In genomic region chr11:7192710-7193109, GRCm38 (mm10) we compare ENCODE assay signal across 33 mouse cellular contexts. TPM values are rescaled to one million over a fixed set of nuclear protein-coding genes. Genes with fewer than 3 reads are reported as not detected.
DNase-seq lines count a peak whose midpoint lies in the region; ATAC-seq lines count a peak whose summit lies in the region.
"Had no signal": no experiment of that assay in that cellular context is flagged by ENCODE, and none has a peak within 500 bp of the region (broad histone marks: within the 10 kb centered on the region; RNA-seq: fewer than 3 reads in every experiment).

No protein-coding gene starts in this region.

- H3K9me3 ChIP-seq in heart, embryonic 16.5 days (replicated peaks; ENCODE audit: control insufficient read depth, low read length): no peaks in the 10 kb centered on the region; the same call in 1 of the 2 replicates
- H3K9me3 ChIP-seq in heart, embryonic 11.5 days (replicated peaks; ENCODE audit: control insufficient read depth, low read length): no peaks in the 10 kb centered on the region
- peaks cover 4% of the 10 kb centered on the region; the same call in 1 of the 2 replicates for H3K9me3 ChIP-seq in liver, embryonic 11.5 days (ENCODE audit: control insufficient read depth, low read length)
- no peaks in the 10 kb centered on the region for H3K9me3 ChIP-seq in liver, embryonic 15.5 days (replicated peaks)
- no peaks in the 10 kb centered on the region for H3K9me3 ChIP-seq in neural tube, embryonic 15.5 days (replicated peaks)
- H3K9me3 ChIP-seq: forebrain, embryonic 13.5 days; heart, embryonic 15.5 days; hindbrain, embryonic 12.5 days; lung, embryonic 15.5 days; midbrain, embryonic 10.5 days; midbrain, embryonic 15.5 days; neural tube, embryonic 12.5 days had no signal

- WGBS in heart, embryonic 16.5 days: 25% methylated on average over 6 of the region's 6 CpGs
- WGBS in heart, embryonic 11.5 days (ENCODE audit: insufficient replicate concordance): 35% methylated on average over 6 of the region's 6 CpGs
- WGBS in liver, embryonic 11.5 days: 44% methylated on average over 6 of the region's 6 CpGs
- 34% methylated on average over 6 of the region's 6 CpGs for WGBS in liver, embryonic 15.5 days (ENCODE audit: insufficient replicate concordance)
- 75% methylated on average over 6 of the region's 6 CpGs for WGBS in neural tube, embryonic 15.5 days

- H3K36me3 ChIP-seq in heart, embryonic 16.5 days (ENCODE audit: control insufficient read depth, insufficient read depth): no peaks in the 10 kb centered on the region
- no peaks in the 10 kb centered on the region for H3K36me3 ChIP-seq in heart, embryonic 11.5 days (ENCODE audit: control insufficient read depth, insufficient read depth, low read length)
- no peaks in the 10 kb centered on the region for H3K36me3 ChIP-seq in liver, embryonic 11.5 days (ENCODE audit: control insufficient read depth, insufficient read depth, low read length)
- no peaks in the 10 kb centered on the region for H3K36me3 ChIP-seq in liver, embryonic 15.5 days (replicated peaks)
- H3K36me3 ChIP-seq in neural tube, embryonic 15.5 days: no peaks in the 10 kb centered on the region
- H3K36me3 ChIP-seq: heart, embryonic 15.5 days; hindbrain, embryonic 12.5 days; lung, embryonic 15.5 days; midbrain, embryonic 10.5 days; midbrain, embryonic 15.5 days; neural tube, embryonic 12.5 days had no signal

- H3K9ac ChIP-seq in heart, embryonic 16.5 days (ENCODE audit: low read length): no peak overlapping the region
- H3K9ac ChIP-seq in heart, embryonic 11.5 days (ENCODE audit: low read depth, low read length): no peak overlapping the region
- no peak overlapping the region for H3K9ac ChIP-seq in liver, embryonic 11.5 days (ENCODE audit: low read depth, low read length)
- no peak overlapping the region for H3K9ac ChIP-seq in liver, embryonic 15.5 days
- no peak overlapping the region for H3K9ac ChIP-seq in neural tube, embryonic 15.5 days (replicated peaks)
- H3K9ac ChIP-seq: forebrain, embryonic 13.5 days; heart, embryonic 15.5 days; hindbrain, embryonic 12.5 days; lung, embryonic 15.5 days; midbrain, embryonic 15.5 days; neural tube, embryonic 12.5 days had no signal

- 0 out of 2 replicates have a peak, but pooled peaks have one; percentile 4 for ATAC-seq in heart, embryonic 16.5 days (replicated peaks; ENCODE audit: extremely low read depth, insufficient read depth, low FRiP score)
- no peak for ATAC-seq in heart, embryonic 11.5 days (replicated peaks; ENCODE audit: insufficient number of reproducible peaks, low FRiP score, low TSS enrichment)
- 0 out of 2 replicates have a peak, but pooled peaks have one; percentile 10 for ATAC-seq in liver, embryonic 11.5 days (replicated peaks; ENCODE audit: low FRiP score)
- ATAC-seq in liver, embryonic 15.5 days (ENCODE audit: insufficient read depth): peak; percentile 64
- ATAC-seq in neural tube, embryonic 15.5 days (ENCODE audit: low FRiP score): no peak
- ATAC-seq: activated CD4-positive, CD25-positive, alpha-beta regulatory T cell, adult 4 months; hindbrain, postnatal 0 days; intestine, embryonic 16.5 days; midbrain, embryonic 15.5 days had no signal

- H3K27ac ChIP-seq in heart, embryonic 16.5 days (ENCODE audit: low read length): no peak overlapping the region
- H3K27ac ChIP-seq in heart, embryonic 11.5 days (ENCODE audit: low read depth, low read length): no peak overlapping the region
- no peak overlapping the region; the same call in 1 of the 2 replicates for H3K27ac ChIP-seq in liver, embryonic 11.5 days (ENCODE audit: low read depth, low read length)
- H3K27ac ChIP-seq in liver, embryonic 15.5 days (replicated peaks): peak overlapping the region; percentile 59; the same call in 1 of the 2 replicates
- no peak overlapping the region for H3K27ac ChIP-seq in neural tube, embryonic 15.5 days (replicated peaks)
- H3K27ac ChIP-seq: forebrain, embryonic 13.5 days; heart, adult 2 months; heart, embryonic 15.5 days; hindbrain, embryonic 12.5 days; hindbrain, postnatal 0 days; lung, embryonic 15.5 days; midbrain, embryonic 10.5 days; midbrain, embryonic 15.5 days; neural tube, embryonic 12.5 days had no signal

- H3K4me2 ChIP-seq in heart, embryonic 16.5 days (ENCODE audit: low read depth, low read length): no peak overlapping the region
- no peak overlapping the region for H3K4me2 ChIP-seq in heart, embryonic 11.5 days
- no peak overlapping the region for H3K4me2 ChIP-seq in liver, embryonic 11.5 days
- no peak overlapping the region for H3K4me2 ChIP-seq in liver, embryonic 15.5 days
- no peak overlapping the region for H3K4me2 ChIP-seq in neural tube, embryonic 15.5 days
- H3K4me2 ChIP-seq: forebrain, embryonic 13.5 days; heart, embryonic 15.5 days; hindbrain, embryonic 12.5 days; lung, embryonic 15.5 days; midbrain, embryonic 15.5 days; neural tube, embryonic 12.5 days had no signal

- H3K27me3 ChIP-seq in heart, embryonic 16.5 days (ENCODE audit: control insufficient read depth, insufficient read depth, low read length): no peaks in the 10 kb centered on the region
- H3K27me3 ChIP-seq in heart, embryonic 11.5 days (ENCODE audit: control insufficient read depth, insufficient read depth, low read length): no peaks in the 10 kb centered on the region
- no peaks in the 10 kb centered on the region for H3K27me3 ChIP-seq in liver, embryonic 11.5 days (replicated peaks; ENCODE audit: control insufficient read depth, insufficient read depth, low read length)
- no peaks in the 10 kb centered on the region for H3K27me3 ChIP-seq in liver, embryonic 15.5 days
- H3K27me3 ChIP-seq in neural tube, embryonic 15.5 days (replicated peaks): no peaks in the 10 kb centered on the region
- H3K27me3 ChIP-seq: forebrain, embryonic 13.5 days; heart, embryonic 15.5 days; hindbrain, embryonic 12.5 days; lung, embryonic 15.5 days; midbrain, embryonic 15.5 days; neural tube, embryonic 12.5 days had no signal

- H3K4me3 ChIP-seq in heart, embryonic 16.5 days (ENCODE audit: low read length): no peak overlapping the region
- H3K4me3 ChIP-seq in heart, embryonic 11.5 days (ENCODE audit: low read depth, low read length): no peak overlapping the region
- no peak overlapping the region for H3K4me3 ChIP-seq in liver, embryonic 11.5 days (ENCODE audit: low read depth, low read length)
- H3K4me3 ChIP-seq in liver, embryonic 15.5 days (replicated peaks): no peak overlapping the region
- H3K4me3 ChIP-seq in neural tube, embryonic 15.5 days (replicated peaks): no peak overlapping the region
- H3K4me3 ChIP-seq: erythroblast, embryonic 14.5 days; forebrain, embryonic 13.5 days; heart, adult 2 months; heart, embryonic 15.5 days; hindbrain, embryonic 12.5 days; lung, embryonic 15.5 days; midbrain, embryonic 10.5 days; midbrain, embryonic 15.5 days; neural tube, embryonic 12.5 days had no signal

- no peak for DNase-seq in liver, embryonic 11.5 days (ENCODE audit: low spot score)
- DNase-seq in ovary, adult 18-20 months (ENCODE audit: low spot score): no peak
- DNase-seq: adrenal gland, postnatal 14 days; B cell, adult 2 months; cerebellum, adult 18-20 months; cerebellum, postnatal 14 days; heart, adult 2 months; heart, postnatal 36 days; kidney, adult 9 months; kidney, postnatal 10 days; layer of hippocampus, postnatal 36 days; left cerebral cortex, postnatal 4 days; thymus, postnatal 4 days had no signal

- peaks cover 3% of the 10 kb centered on the region; the same call in 1 of the 2 replicates for H3K4me1 ChIP-seq in heart, embryonic 16.5 days (ENCODE audit: control insufficient read depth, insufficient read depth, low read length)
- peaks cover 10% of the 10 kb centered on the region for H3K4me1 ChIP-seq in heart, embryonic 11.5 days (ENCODE audit: control insufficient read depth, insufficient read depth, low read length)
- no peaks in the 10 kb centered on the region for H3K4me1 ChIP-seq in liver, embryonic 11.5 days (replicated peaks; ENCODE audit: control insufficient read depth, insufficient read depth, low read length)
- H3K4me1 ChIP-seq in liver, embryonic 15.5 days (replicated peaks): peaks cover 2% of the 10 kb centered on the region
- H3K4me1 ChIP-seq in neural tube, embryonic 15.5 days: no peaks in the 10 kb centered on the region
- H3K4me1 ChIP-seq: forebrain, embryonic 13.5 days; hindbrain, embryonic 12.5 days; lung, embryonic 15.5 days had no signal

RNA-seq across cellular contexts. Expression of gene Gm11985, which starts 4.3 kb away (rescaled TPM):
- not detected in 2 replicates for polyA plus RNA-seq in heart, embryonic 16.5 days (2015; fragmentation: Nextera tagmentation; extraction: Ambion mirVana)
- not detected in 2 replicates for polyA plus RNA-seq in heart, embryonic 11.5 days (2014; fragmentation: Nextera tagmentation; extraction: Ambion mirVana)
- polyA plus RNA-seq in liver, embryonic 11.5 days (2014; fragmentation: Nextera tagmentation; extraction: Ambion mirVana): not detected in 2 replicates
- not detected in 2 replicates for polyA plus RNA-seq in liver, embryonic 15.5 days (2015; fragmentation: Nextera tagmentation; extraction: Ambion mirVana)
- polyA plus RNA-seq in neural tube, embryonic 15.5 days (2015; fragmentation: Nextera tagmentation; extraction: Ambion mirVana): not detected in 2 replicates
- polyA plus RNA-seq: activated CD4-positive, CD25-positive, alpha-beta regulatory T cell, adult 4 months; cortical plate, adult 2 months; embryonic facial prominence, embryonic 14.5 days; erythroblast, embryonic 14.5 days; forebrain, embryonic 13.5 days; frontal cortex, adult 2 months; heart, adult 2 months; heart, embryonic 15.5 days; hindbrain, embryonic 12.5 days; hindbrain, postnatal 0 days; intestine, embryonic 16.5 days; large intestine, adult 2 months; lung, embryonic 15.5 days; midbrain, embryonic 10.5 days; midbrain, embryonic 15.5 days; neural tube, embryonic 12.5 days; thymus, postnatal 0 days had no signal

RNA-seq across cellular contexts. Expression of gene Igfbp1, which starts 4.9 kb away (rescaled TPM):
- polyA plus RNA-seq in heart, embryonic 16.5 days (2015; fragmentation: Nextera tagmentation; extraction: Ambion mirVana): 0.19 and 0.45 TPM in 2 replicates
- 0.27 TPM in 1 of 2 replicates, not detected in the other for polyA plus RNA-seq in heart, embryonic 11.5 days (2014; fragmentation: Nextera tagmentation; extraction: Ambion mirVana)
- polyA plus RNA-seq in liver, embryonic 11.5 days (2014; fragmentation: Nextera tagmentation; extraction: Ambion mirVana): 48.2 and 49.9 TPM in 2 replicates
- 170 and 287 TPM in 2 replicates for polyA plus RNA-seq in liver, embryonic 15.5 days (2015; fragmentation: Nextera tagmentation; extraction: Ambion mirVana)
- 0.10 and 0.38 TPM in 2 replicates for polyA plus RNA-seq in neural tube, embryonic 15.5 days (2015; fragmentation: Nextera tagmentation; extraction: Ambion mirVana)
- polyA plus RNA-seq: activated CD4-positive, CD25-positive, alpha-beta regulatory T cell, adult 4 months; heart, adult 2 months; hindbrain, postnatal 0 days; midbrain, embryonic 15.5 days had no signal

RNA-seq across cellular contexts. Expression of gene Igfbp3, which starts 21.0 kb away (rescaled TPM):
- 36.3 and 41.1 TPM in 2 replicates for polyA plus RNA-seq in heart, embryonic 16.5 days (2015; fragmentation: Nextera tagmentation; extraction: Ambion mirVana)
- polyA plus RNA-seq in heart, embryonic 11.5 days (2014; fragmentation: Nextera tagmentation; extraction: Ambion mirVana): 20.9 and 22.2 TPM in 2 replicates
- polyA plus RNA-seq in liver, embryonic 11.5 days (2014; fragmentation: Nextera tagmentation; extraction: Ambion mirVana): 42.1 and 45.2 TPM in 2 replicates
- 18.9 and 19.5 TPM in 2 replicates for polyA plus RNA-seq in liver, embryonic 15.5 days (2015; fragmentation: Nextera tagmentation; extraction: Ambion mirVana)
- polyA plus RNA-seq in neural tube, embryonic 15.5 days (2015; fragmentation: Nextera tagmentation; extraction: Ambion mirVana): 25.3 and 31.5 TPM in 2 replicates
- polyA plus RNA-seq: activated CD4-positive, CD25-positive, alpha-beta regulatory T cell, adult 4 months had no signal

Comparison
In these comparisons a context has a peak if more than half of its experiments do, and no peak if none do; other contexts are left out.
1. ATAC-seq: peak in heart, embryonic 16.5 days (single experiment), liver, embryonic 11.5 days (single experiment) and liver, embryonic 15.5 days (single experiment); none in heart, embryonic 11.5 days (single experiment) and neural tube, embryonic 15.5 days (single experiment).
2. RNA of gene Igfbp1, which starts 4.9 kb away (polyA plus RNA-seq): 170 to 287 TPM in liver, embryonic 15.5 days and 48.2 to 49.9 TPM in liver, embryonic 11.5 days; 0.19 to 0.45 TPM in heart, embryonic 16.5 days, 0.27 TPM in heart, embryonic 11.5 days and 0.10 to 0.38 TPM in neural tube, embryonic 15.5 days; every median in the first group is over 10 times any median in the second.